Mouse (Mus musculus) heart, adult 8-10 months (tissue): Measurements from ENCODE around the gene Hist2h2ac. TPM values are rescaled to one million over a fixed set of nuclear protein-coding genes. Genes with fewer than 3 reads are reported as not detected.
"Not testable (repeated sequence)": the region's sequence is repeated elsewhere in the genome, so short reads cannot be mapped to it uniquely, and the experiment has no call there.

Source experiments
- DNase-seq: peaks from one replicate; pipeline ENCODE4 v3.0.0; 2022; ENCODE audit warnings: low spot score
- total RNA-seq, 4 experiments: library from RNA; stranded (reverse); gene quantifications; 2 replicates each; pipeline ENCODE4 v1.2.4; 2022

The Hist2h2ac gene
- total RNA-seq, 4 experiments from 2014 or later = 17.5 to 26.5 (median 24.3) TPM

DNA sequence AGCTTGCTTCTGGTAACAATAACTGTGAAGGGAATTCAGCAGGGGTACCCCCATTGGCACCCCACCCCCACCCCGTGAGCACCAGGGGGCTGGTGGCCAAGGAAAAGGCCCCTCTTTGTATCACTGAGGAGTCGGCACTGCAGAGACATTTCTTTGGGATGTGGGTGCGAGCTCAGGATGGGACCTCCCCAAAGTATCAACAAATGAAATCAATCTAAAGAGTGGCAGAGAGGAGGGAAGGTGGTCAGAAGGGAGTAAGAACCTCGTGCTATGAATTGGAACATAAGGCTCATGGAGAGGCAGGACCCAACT lies 28.3 kb upstream of the Hist2h2ac start:
- DNase-seq = no peak

DNA sequence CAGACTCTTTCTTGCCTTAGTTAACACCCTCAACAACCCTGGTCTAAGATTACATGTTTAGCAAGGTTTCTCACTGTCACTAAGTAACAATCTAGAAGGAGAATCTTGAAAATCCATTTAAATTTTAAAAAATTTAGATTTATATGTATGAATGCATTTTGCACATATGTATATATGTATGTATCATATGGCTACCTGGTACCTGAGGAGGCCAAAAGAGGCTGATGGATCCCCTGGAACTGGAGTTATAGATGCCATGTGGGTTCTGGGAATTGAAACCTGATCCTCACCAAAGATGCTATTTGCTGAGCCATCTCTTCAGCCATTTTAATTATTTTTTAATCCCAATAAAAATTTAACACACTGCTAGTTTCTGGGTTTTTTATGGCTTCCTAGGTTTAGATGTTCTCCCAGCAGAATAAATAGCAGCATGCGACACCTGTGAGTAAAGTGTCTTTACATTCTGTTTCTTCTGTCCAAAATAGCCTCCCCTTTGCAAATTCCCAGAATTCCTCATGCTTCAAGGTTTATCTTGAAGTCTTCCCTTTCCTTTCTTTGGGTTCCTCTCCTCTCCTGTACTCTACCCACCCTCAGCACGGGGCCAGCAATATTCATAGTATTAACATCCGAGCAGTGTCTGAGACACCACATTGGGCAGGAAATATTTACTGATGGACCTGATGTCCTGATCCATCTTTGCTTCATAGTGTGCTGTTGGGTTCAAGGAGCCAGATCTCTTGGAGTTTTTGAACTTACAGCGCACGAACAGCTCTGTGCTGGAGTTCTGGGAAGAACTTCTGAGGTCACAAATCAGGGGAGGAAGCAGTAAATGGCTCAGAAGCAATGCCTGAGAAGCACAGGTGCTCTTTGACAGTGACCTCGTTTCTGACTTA lies 27.7 kb upstream of the Hist2h2ac start:
- DNase-seq = no peak

DNA sequence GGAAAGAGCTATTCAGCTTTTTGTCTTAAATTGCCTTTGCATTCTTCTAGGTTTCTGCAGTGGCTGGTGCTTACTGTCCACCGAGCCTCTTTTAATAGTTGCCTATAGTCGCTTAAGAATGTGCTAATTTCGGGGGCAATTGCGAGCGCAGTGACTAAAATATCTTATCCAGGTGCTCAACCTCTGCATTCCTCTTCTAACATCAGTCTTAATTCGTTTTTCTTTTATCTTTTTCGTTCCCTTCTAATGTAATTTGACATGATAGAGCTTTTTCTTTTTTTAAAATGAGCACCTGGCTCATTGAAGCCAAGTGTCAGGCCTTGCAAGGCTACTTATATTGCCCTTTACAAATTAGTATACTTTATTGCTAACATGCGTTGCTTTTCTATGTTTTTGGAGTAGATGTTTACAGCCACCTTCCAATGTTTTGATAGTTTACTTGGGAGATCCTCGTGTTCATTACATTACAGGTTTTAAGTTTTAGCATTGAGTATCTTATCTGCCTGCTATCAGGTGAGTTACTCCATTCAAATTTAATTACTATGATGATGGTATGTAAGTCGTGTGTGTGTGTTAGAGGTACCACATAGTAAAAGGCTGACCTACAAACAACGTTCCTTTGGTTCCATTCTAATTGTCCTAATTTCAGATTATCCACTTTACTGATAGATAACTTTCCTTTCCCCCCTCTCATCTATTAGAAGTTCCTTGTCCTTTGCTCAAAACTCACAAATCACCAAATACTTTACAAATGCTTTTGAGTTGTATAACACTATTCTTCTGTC lies 26.9 kb upstream of the Hist2h2ac start:
- no peak for DNase-seq

DNA sequence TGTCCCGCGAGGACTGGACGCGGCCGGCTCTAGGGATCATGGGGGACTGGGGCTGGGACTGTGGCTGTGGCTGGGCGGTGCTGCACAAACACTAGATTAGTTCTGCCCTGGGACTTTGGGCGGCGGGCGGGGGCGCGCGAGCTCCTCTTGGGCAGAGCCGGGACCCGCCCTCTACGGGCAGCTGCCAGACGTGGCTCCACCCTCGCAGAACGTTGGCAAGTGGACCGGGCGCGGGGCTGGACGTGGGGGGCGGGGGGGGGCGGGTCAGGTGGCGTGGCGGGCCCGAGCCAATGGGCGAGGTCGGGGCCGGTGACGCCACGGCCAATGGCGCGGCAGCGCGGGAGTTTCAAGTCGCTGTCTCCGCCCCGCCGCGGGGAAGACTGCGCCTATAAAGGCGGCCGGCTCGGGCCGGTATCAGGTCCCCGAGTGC lies 25.8 kb upstream of the Hist2h2ac start, which contains the start of gene Hist2h3c1:
TSS of gene Hist2h3c1 (plus strand) at position 259 of the 430 bp plus-strand sequence.
- not testable (repeated sequence) for DNase-seq

DNA sequence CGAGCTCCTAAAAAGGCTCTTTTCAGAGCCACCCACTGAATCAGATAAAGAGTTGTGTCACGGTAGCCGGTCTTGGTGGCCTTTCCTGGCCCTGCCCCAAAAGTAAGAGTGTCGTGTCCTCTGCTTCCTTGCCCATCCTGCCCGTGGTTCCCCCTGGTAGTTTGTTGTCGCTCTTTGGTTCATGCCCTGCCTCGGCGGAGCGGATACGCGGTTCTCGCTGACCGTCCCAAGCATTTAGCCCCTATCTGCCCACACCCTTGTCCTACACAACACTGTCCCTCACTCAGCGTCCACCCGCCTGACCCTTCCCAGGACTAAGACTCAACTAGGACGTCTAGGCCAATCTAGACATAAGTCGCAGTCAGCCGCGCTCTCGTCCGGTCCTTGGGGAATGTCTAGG lies 25.3 kb upstream of the Hist2h2ac start:
- not testable (repeated sequence) for DNase-seq

DNA sequence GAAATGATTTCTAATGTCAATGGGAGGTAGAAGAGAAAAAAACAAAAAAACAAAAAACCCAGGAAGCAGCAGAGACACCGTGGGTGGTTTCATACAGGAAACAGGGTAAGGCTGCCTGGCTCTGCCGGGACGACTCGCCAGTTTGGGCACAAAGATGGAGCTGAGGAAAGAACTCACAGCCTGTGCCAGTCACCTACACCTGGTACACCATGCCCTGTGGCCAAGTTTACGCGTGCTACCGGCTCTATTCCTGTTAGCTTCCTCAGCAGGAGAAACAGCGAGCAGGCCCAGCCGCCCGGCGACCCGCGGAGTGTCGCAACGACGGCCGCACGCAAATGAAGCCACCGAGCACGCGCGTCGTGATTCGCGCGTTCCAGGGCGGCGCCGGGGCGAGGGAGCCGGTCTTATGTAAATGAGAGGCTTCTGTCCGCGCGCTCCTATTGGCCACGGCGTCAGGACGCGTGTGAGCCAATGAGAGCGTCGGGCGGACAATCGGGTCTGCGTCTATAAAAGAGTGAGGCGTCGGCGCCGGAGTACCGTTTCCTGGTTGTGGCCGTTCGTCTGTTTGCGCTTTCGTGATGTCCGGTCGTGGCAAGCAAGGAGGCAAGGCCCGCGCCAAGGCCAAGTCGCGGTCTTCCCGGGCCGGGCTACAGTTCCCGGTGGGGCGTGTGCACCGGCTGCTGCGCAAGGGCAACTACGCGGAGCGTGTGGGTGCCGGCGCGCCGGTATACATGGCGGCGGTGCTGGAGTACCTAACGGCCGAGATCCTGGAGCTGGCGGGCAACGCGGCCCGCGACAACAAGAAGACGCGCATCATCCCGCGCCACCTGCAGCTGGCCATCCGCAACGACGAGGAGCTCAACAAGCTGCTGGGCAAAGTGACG lies 24.6 kb upstream of the Hist2h2ac start, which contains the start of gene Hist2h2aa1:
TSS of gene Hist2h2aa1 (plus strand) at position 495 of the 884 bp plus-strand sequence.
- DNase-seq = peak; percentile 89

DNA sequence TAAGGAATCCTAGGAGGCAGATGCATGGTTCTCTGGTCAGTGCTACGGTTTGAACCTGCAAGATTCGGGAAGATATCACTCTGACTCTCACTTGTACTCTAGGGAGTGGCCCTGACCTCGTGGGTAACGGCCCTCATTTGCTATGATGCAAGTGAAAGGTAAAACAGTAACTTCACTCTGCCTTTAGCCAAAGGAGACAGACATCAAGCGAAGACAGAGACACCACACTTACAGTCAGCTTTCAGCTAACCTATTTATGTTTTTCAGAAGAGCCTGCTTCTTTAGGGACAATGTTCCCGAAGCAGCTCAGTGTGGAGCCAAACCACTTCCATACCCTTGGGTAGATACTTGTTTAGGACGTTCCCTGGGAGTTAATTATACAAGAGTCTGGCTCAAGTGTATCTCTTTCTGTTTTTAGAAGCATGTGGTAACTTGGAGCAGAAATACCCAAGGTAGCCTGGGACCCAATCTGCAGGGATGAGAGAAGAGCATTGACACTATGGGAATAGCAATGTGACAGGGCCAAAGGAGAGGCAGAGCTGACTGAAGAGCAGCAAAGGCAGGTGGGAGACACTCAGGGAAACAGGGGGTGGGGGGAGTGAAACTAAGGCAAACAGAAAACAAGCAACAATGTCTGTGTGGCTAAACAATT lies 23.4 kb upstream of the Hist2h2ac start:
- peak; percentile 47 for DNase-seq

DNA sequence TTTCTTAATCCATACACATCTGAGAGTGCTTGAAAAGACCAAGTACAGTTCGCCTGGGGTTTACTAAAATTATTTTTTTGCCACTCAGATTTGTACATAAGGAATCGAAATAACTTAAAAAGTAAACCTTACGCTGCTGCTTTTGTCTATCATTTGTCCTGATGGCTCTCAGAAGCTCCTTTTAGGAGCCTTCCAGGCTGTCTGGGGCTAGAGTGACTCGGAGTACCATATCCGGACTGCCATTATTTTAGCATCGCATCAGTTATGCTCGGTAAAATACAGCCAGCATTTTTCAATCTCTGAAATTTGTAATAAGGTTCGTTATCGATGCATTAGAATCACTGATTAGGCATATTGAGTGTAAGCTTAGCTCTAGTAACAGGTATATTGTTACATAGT lies 20.1 kb upstream of the Hist2h2ac start:
- no peak for DNase-seq

DNA sequence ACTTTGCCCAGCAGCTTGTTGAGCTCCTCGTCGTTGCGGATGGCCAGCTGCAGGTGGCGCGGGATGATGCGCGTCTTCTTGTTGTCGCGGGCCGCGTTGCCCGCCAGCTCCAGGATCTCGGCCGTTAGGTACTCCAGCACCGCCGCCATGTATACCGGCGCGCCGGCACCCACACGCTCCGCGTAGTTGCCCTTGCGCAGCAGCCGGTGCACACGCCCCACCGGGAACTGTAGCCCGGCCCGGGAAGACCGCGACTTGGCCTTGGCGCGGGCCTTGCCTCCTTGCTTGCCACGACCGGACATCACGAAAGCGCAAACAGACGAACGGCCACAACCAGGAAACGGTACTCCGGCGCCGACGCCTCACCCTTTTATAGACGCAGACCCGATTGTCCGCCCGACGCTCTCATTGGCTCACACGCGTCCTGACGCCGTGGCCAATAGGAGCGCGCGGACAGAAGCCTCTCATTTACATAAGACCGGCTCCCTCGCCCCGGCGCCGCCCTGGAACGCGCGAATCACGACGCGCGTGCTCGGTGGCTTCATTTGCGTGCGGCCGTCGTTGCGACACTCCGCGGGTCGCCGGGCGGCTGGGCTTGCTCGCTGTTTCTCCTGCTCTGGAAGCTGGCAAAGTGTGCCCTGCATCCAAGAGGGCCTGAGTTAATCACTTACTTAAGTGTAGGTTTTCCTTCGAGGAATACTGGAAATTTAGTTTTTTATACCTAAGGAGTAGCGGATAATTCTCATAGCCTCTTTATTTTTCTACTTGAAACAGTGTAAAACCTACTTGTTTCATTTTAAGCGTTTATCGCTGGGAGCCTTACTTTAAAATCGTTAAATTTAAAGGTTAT lies 19.5 kb upstream of the Hist2h2ac start, which contains the start of gene Hist2h2aa2:
TSS of gene Hist2h2aa2 (minus strand) at position 328 of the 850 bp plus-strand sequence.
- DNase-seq = peak; percentile 98

DNA sequence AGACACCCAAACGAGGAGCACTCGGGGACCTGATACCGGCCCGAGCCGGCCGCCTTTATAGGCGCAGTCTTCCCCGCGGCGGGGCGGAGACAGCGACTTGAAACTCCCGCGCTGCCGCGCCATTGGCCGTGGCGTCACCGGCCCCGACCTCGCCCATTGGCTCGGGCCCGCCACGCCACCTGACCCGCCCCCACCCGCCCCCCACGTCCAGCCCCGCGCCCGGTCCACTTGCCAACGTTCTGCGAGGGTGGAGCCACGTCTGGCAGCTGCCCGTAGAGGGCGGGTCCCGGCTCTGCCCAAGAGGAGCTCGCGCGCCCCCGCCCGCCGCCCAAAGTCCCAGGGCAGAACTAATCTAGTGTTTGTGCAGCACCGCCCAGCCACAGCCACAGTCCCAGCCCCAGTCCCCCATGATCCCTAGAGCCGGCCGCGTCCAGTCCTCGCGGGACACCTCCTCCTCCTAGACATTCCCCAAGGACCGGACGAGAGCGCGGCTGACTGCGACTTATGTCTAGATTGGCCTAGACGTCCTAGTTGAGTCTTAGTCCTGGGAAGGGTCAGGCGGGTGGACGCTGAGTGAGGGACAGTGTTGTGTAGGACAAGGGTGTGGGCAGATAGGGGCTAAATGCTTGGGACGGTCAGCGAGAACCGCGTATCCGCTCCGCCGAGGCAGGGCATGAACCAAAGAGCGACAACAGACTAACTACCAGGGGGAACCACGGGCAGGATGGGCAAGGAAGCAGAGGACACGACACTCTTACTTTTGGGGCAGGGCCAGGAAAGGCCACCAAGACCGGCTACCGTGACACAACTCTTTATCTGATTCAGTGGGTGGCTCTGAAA lies 18.5 kb upstream of the Hist2h2ac start, which contains the start of gene Hist2h3c2:
TSS of gene Hist2h3c2 (minus strand) at position 174 of the 840 bp plus-strand sequence.
- not testable (repeated sequence) for DNase-seq

DNA sequence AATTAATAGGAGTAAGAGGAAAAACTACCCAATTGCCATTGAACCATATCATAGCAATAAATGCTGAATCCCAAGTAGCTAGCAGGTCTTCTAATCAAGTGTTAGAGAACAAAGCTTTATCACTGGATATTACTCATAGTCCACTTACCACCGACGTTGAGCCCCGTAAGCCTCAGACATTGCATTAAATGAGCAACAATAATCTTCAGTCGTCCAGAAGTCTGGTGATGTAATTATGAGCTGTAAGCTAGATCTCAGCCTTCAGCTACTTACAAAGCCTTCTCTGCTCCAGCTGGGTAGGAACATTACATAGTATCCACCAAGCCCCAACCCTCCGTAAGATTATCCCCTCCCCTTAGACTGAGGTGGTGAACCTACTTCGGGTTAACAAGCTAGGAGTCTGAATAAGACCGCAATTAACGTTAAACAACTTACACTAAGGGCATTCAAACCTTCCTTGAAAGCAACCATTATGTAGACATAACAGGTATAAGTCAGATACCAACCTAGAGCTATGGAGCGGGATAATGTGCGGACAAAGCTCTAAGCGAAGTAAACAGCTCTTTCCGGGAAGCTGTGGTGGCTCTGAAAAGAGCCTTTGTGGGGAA lies 17.3 kb upstream of the Hist2h2ac start:
- DNase-seq = no peak

DNA sequence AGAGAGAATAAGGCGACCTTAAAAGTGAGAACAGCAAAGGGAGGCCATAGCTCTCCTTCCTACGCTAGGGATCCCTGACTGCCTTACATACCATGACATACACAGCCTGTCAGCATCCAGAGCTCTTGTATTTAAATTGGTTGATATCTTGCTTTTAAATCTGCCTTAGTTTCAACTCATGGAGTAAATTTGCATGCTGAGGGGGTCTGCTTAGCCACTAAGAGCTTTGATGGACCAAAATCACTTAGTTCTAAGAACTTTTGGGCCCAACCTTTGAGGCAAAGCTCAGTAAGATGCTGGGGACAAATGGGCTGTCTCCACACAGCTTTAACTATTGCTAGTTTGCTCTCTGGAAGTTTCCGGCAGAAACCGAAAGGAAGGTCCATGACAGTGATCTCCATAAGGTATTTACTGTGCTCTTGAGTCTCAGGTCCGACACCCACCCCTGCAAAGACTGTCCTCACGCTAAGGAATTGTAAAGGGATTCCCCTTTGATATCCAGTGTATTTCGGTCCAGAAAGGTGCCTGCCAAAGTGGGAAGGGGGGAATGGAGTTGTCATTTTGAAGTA lies 16.7 kb upstream of the Hist2h2ac start:
- DNase-seq = no peak

DNA sequence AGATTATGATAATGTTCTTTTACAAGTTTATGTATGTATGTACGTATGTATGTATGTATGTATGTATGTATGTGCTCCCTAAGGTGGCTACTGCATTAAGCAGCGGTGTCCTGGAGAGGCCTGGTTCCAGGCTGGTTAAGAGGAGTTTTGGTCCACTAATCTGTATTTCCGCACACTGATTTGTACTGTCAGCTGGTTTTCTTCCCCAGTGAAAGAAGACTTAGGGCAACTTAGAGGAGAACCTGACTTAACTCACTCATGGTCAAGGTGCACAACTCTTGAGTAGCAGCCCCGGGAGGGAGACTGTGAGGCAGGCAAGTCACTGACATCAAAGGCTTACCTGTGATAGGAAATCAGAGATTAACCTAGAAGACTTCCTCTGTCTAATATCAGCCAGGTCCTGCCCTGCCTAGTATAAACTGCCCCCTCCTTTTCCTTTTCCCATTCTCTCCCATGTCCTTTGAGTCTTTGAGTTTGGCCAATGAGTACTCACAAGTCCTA lies 16.2 kb upstream of the Hist2h2ac start:
- DNase-seq = no peak

DNA sequence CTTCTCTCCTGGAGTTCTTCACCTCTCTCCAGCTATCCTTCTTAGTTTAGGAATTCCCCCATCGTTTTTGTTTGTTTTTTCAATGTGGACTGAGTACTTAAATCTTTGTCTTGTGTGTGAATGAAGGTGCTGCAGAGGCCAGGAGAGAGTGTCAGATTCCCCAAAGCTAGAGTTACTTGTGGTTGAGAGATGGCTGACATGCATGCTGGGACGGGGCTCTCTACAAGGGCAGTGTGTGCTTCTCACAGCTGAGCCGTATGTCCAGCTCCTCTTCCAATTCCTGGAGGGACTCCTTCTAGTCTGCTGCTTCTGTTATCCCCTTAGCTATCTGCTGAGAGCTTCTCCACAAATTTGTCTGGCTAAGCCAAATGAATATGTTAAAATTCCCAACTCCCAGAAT lies 15.2 kb upstream of the Hist2h2ac start:
- no peak for DNase-seq

DNA sequence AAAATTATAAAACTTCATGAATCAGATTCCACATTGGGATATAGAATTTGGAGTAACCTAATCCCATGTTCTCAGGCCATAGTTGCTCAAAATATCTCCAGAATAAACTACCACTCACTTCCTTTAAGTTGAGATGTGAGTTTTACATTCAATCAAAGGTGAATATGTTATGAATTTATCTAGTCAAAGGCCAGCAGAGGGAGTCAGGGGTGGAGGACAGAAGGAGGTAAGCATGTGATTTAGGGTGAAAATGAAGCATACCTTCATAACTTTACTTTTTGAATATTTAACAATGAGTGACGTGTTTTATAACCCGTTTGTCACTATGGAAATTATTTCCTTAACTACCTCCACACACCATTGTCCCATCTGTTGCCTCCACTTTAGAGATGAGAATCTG lies 14.2 kb upstream of the Hist2h2ac start:
- DNase-seq = no peak

DNA sequence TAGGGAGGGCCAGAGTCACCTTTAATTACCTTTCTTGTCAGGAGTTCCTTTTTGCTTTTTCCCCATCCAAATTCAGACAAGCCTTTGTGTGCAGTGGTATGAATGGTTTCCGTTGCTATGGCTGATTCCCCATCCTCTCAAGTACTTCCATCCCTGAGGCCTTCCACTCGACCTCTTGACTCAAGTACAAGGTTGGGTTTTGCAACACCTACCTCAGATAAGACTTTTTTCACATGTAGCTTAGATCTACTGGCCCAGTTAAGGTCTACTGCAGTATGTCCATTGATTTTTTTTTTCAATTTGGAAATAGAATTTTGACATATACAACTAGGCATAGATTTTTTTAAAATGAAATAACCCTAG lies 11.1 kb upstream of the Hist2h2ac start:
- DNase-seq = no peak

DNA sequence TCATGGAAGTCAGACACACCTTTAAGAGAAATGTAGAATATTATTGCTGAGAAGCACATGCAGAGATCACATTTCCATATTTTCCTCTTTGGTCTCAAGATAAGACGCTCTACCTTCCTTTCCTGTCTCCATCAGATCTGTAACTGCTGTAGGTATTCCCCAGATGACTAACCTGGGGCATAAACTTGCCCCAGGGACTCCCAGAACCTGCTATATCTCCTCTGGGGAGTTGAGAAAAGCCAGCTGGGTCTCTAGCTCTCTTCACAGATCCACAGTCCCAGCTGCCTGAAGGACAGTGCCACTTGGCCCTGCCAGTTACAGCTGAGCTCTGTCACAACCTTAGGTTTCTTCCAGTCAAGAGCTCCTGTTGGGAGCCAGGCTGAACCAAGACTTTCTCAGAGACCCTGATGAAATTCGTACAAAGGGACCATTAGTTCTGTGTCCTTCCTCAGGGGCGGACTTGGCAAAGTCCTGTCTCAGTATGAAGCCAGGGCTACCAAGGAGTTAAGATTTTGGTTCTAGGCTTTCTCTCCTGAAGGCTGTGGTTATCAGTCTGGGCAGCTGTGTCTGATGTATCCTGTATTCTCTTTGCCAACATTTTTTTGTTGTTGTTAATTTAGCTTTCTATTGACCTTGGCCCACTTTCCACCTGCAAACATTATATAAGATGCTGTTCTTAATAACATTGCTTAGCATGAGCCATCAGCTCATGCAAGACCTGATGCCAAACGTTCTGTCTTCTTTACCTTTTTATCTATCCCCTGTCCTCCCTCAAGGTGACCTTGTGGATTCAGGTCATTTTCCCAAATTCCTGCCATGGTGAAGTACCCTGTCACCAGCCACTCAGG lies 10.5 kb upstream of the Hist2h2ac start:
- no peak for DNase-seq
